Mouse (Mus musculus): Measurements from ENCODE around the gene Zfhx2. TPM values are rescaled to one million over a fixed set of nuclear protein-coding genes. Genes with fewer than 3 reads are reported as not detected.

The Zfhx2 gene
- polyA plus RNA-seq, 1 experiment from 2014 or later: 1.0 TPM

DNA sequence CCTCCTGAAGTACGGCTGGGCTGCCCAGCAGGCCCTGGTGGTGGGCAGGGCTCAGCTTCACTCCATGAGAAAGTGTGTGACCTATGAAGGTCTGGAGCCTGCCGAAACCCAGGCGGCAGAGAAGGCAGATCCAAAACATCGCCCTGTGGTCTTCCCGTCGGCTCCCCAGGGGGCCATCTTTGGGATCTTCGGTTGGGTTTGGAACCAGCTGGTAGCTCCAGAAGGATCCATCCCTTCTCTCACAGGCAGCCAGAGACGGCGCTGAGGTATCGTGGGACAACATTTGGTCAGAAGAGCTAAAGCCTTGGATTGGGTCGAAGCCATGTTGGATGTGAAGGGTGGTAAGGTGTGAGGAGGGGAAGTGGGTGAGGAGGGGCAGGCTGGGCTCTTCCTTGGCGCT lies 17.7 kb downstream of the Zfhx2 start:
- DNase-seq (ENCODE audit: low spot score): no peak
- H3K9ac ChIP-seq (ENCODE audit: low read length): no peak overlapping the region
- ATAC-seq (ENCODE audit: low FRiP score, low TSS enrichment): no peak
- H3K27ac ChIP-seq (replicated peaks): no peak overlapping the region
- H3K4me3 ChIP-seq (ENCODE audit: low read depth, low read length): no peak overlapping the region
- no peaks in the 10 kb centered on the region for H3K27me3 ChIP-seq (ENCODE audit: control insufficient read depth, insufficient read depth, low read length)
- no peak for TF ChIP-seq EP300 (optimal IDR thresholded peaks at IDR 0.05)
- no peak for TF ChIP-seq CTCF (IDR thresholded peaks at IDR 0.05; ENCODE audit: low read depth)
- H3K4me2 ChIP-seq (replicated peaks; ENCODE audit: low read depth): no peak overlapping the region
- H3K4me1 ChIP-seq (replicated peaks; ENCODE audit: control insufficient read depth, insufficient read depth): no peaks in the 10 kb centered on the region
- H3K36me3 ChIP-seq (ENCODE audit: control insufficient read depth, insufficient read depth, low read length): no peaks in the 10 kb centered on the region
- H3K9me3 ChIP-seq (ENCODE audit: control insufficient read depth, low read length): no peaks in the 10 kb centered on the region
- WGBS: 89% methylated on average over 12 of the region's 12 CpGs

DNA sequence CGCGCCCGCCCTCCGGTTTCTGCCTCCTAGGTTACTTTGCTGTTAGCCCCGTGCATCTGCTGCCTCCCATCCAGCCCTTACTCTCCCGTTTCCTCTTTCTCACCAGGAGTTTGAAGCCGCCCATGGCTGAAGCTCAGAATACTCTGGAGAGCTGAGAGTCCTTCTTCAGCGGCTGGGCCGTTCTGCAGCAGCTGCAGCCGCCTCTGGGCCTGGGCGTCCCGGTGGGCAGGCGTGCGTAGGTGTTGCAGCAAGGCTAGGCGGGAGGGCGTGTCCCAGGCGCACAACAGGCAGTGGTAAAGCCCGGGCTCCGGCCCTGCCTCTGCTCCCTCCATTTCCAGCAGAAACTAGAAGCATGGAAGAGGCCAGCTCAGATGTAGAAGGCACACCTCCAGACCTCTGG lies 20.4 kb downstream of the Zfhx2 start:
- H3K9me3 ChIP-seq (ENCODE audit: control insufficient read depth, low read length): no peaks in the 10 kb centered on the region
- H3K9ac ChIP-seq (ENCODE audit: low read length): no peak overlapping the region
- 0 out of 2 replicates have a peak, but pooled peaks have one; percentile 41 for ATAC-seq (ENCODE audit: low FRiP score, low TSS enrichment)
- no peaks in the 10 kb centered on the region for H3K36me3 ChIP-seq (ENCODE audit: control insufficient read depth, insufficient read depth, low read length)
- 0 out of 2 replicates have a peak overlapping the region, but pooled peaks have one; percentile 2 for H3K4me3 ChIP-seq (ENCODE audit: low read depth, low read length)
- no peaks in the 10 kb centered on the region for H3K27me3 ChIP-seq (ENCODE audit: control insufficient read depth, insufficient read depth, low read length)
- H3K4me2 ChIP-seq (replicated peaks; ENCODE audit: low read depth): peak overlapping the region; percentile 35
- H3K27ac ChIP-seq (replicated peaks): no peak overlapping the region
- DNase-seq (ENCODE audit: low spot score): peak; percentile 60
- WGBS: 31% methylated on average over 19 of the region's 19 CpGs
- TF ChIP-seq EP300 (optimal IDR thresholded peaks at IDR 0.05): no peak
- TF ChIP-seq CTCF (IDR thresholded peaks at IDR 0.05; ENCODE audit: low read depth): no peak
- no peaks in the 10 kb centered on the region for H3K4me1 ChIP-seq (replicated peaks; ENCODE audit: control insufficient read depth, insufficient read depth)

DNA sequence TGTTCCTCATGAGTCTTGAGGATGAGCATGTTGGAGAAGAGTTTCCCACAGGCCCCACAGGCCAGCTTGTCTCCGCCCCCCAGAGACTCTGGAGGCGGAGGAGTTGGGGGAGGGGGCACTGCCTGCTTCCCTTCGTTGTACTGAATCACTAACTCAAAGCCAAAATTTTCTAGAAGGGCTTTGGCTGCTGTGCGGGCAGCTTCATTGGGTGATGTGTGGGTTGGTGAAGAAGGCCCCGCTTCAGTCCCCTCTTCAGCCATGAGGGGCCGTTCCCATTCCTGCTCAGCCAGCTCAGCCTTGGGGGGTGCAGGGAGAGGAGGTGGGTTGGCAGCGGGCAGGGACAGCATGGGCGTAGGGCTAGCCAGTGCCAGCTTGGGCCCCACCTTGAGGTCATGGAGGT lies 26.1 kb downstream of the Zfhx2 start:
- H3K4me2 ChIP-seq (replicated peaks; ENCODE audit: low read depth): no peak overlapping the region
- TF ChIP-seq EP300 (optimal IDR thresholded peaks at IDR 0.05): no peak
- no peak for TF ChIP-seq CTCF (IDR thresholded peaks at IDR 0.05; ENCODE audit: low read depth)
- H3K36me3 ChIP-seq (ENCODE audit: control insufficient read depth, insufficient read depth, low read length): no peaks in the 10 kb centered on the region
- DNase-seq (ENCODE audit: low spot score): no peak
- H3K9ac ChIP-seq (ENCODE audit: low read length): no peak overlapping the region
- no peak overlapping the region for H3K27ac ChIP-seq (replicated peaks)
- H3K4me3 ChIP-seq (ENCODE audit: low read depth, low read length): no peak overlapping the region
- WGBS: 89% methylated on average over 8 of the region's 8 CpGs
- no peak for ATAC-seq (ENCODE audit: low FRiP score, low TSS enrichment)
- no peaks in the 10 kb centered on the region for H3K9me3 ChIP-seq (ENCODE audit: control insufficient read depth, low read length)
- no peaks in the 10 kb centered on the region for H3K4me1 ChIP-seq (replicated peaks; ENCODE audit: control insufficient read depth, insufficient read depth)
- H3K27me3 ChIP-seq (ENCODE audit: control insufficient read depth, insufficient read depth, low read length): no peaks in the 10 kb centered on the region

DNA sequence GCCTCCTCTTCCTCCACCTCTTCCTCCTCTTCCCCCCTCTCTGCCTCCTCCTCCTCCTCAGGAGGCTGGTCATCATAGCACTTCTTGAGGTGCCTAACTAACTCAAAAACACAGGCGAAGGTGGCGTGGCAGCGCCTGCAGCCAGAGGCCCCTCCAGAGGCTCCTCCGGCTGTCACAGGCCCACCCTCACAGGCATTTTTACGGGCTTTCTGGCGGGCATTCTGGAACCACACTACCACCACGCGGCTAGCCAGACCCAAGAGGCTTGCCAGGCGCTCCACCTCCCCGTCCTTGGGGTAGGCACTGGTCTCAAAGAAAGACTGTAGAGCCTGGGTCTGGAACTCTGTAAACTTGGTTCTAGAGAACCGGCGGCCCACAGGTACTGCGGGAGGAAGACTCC lies 26.7 kb downstream of the Zfhx2 start:
- Histone ChIP-seq H3K4me1 (replicated peaks; ENCODE audit: control insufficient read depth, insufficient read depth) (no peaks in the 10 kb centered on the region), H3K9me3 (ENCODE audit: control insufficient read depth, low read length) (no peaks in the 10 kb centered on the region), H3K4me3 (ENCODE audit: low read depth, low read length) (no peak overlapping the region), H3K27ac (replicated peaks) (no peak overlapping the region), H3K36me3 (ENCODE audit: control insufficient read depth, insufficient read depth, low read length) (no peaks in the 10 kb centered on the region), H3K27me3 (ENCODE audit: control insufficient read depth, insufficient read depth, low read length) (no peaks in the 10 kb centered on the region), H3K4me2 (replicated peaks; ENCODE audit: low read depth) (no peak overlapping the region), H3K9ac (ENCODE audit: low read length) (no peak overlapping the region)
- DNase-seq (ENCODE audit: low spot score) (no peak), ATAC-seq (ENCODE audit: low FRiP score, low TSS enrichment) (no peak)
- no peak for TF ChIP-seq CTCF (IDR thresholded peaks at IDR 0.05; ENCODE audit: low read depth)
- no peak for TF ChIP-seq EP300 (optimal IDR thresholded peaks at IDR 0.05)
- 88% methylated on average over 13 of the region's 13 CpGs for WGBS

DNA sequence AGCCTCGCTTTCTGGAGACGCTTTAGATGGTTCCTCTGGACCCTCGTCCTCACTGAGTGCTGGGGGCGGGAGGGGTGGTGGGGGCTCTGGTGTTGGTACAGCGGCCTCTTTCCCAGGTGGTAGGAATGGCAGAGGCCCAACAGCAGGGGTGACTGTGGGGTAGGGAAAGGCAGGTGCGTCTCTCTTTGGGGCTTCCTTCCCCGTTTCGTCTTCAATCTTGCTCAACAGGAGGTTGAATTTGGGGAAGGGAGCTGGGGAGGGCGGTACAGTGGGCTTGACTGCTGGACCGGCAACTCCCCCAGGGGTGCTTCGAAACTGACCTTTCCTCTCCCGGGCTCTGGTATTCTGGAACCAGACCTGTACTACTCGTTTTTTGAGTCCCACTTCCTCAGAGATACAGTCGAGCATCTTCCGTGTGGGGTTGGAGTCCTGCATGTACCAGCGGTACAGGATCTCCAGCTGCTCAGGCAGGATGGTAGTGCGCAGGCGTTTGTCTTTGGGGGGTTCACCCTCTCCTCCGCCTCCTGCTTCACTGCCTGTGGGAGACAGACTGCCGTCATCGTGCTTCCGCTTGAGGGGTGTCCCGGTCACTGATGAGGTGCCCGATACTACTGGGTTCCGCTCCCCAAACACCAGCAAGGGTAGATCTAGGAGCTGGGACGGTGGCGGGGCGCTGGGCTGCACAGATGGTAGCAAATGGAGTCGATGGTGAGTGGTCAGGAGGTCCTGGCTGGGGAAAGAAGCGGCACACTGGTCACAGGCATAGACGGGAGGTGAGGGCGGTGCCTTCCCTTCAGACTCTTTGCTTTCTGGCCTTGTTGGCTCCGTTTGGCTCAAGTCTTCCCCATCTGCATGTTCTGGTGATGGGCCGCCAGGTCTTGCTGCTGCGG lies 27.4 kb downstream of the Zfhx2 start:
- Histone ChIP-seq H3K4me1 (replicated peaks; ENCODE audit: control insufficient read depth, insufficient read depth) (no peaks in the 10 kb centered on the region), H3K9ac (ENCODE audit: low read length) (no peak overlapping the region), H3K9me3 (ENCODE audit: control insufficient read depth, low read length) (no peaks in the 10 kb centered on the region), H3K27ac (replicated peaks) (no peak overlapping the region), H3K36me3 (ENCODE audit: control insufficient read depth, insufficient read depth, low read length) (no peaks in the 10 kb centered on the region), H3K4me2 (replicated peaks; ENCODE audit: low read depth) (no peak overlapping the region), H3K27me3 (ENCODE audit: control insufficient read depth, insufficient read depth, low read length) (no peaks in the 10 kb centered on the region), H3K4me3 (ENCODE audit: low read depth, low read length) (no peak overlapping the region)
- DNase-seq (ENCODE audit: low spot score) (no peak), ATAC-seq (ENCODE audit: low FRiP score, low TSS enrichment) (no peak)
- WGBS: 84% methylated on average over 35 of the region's 35 CpGs
- no peak for TF ChIP-seq EP300 (optimal IDR thresholded peaks at IDR 0.05)
- TF ChIP-seq CTCF (IDR thresholded peaks at IDR 0.05; ENCODE audit: low read depth): no peak
